Mouse (Mus musculus) liver, adult 2 months (tissue): ENCODE results near the gene Gjd3. TPM values are rescaled to one million over a fixed set of nuclear protein-coding genes. Genes with fewer than 3 reads are reported as not detected.
"Not testable (repeated sequence)": the region's sequence is repeated elsewhere in the genome, so short reads cannot be mapped to it uniquely, and the experiment has no call there.

Experiments
- DNase-seq: peaks from one replicate; pipeline ENCODE4 v3.0.0-alpha.2; 2011; ENCODE audit warnings: low read depth, low spot score; ENCODE audit errors: extremely low read depth
- H3K27ac ChIP-seq: fragments of 200-500 bp; replicated peaks from 2 replicates; pipeline ENCODE4 v1.5.1; 2012; ENCODE audit warnings: low read depth, mild to moderate bottlenecking, control low read depth, inconsistent platforms, low read length; ENCODE audit not compliant: insufficient read depth
- H3K27me3 ChIP-seq: fragments of 200-500 bp; 2 replicates; pipeline ENCODE4 v1.6.1; 2012; ENCODE audit warnings: mild to moderate bottlenecking, moderate library complexity, low read length, inconsistent platforms; ENCODE audit not compliant: control insufficient read depth, insufficient read depth
- H3K36me3 ChIP-seq: fragments of 200-500 bp; 2 replicates; pipeline ENCODE4 v1.6.1; 2012; ENCODE audit warnings: low read length, inconsistent platforms; ENCODE audit not compliant: control insufficient read depth, insufficient read depth
- H3K4me1 ChIP-seq: fragments of 200-500 bp; 2 replicates; pipeline ENCODE4 v1.6.1; 2011; ENCODE audit warnings: low read length; ENCODE audit not compliant: control insufficient read depth, insufficient read depth
- H3K4me3 ChIP-seq: fragments of 200-500 bp; 2 replicates; pipeline ENCODE4 v1.5.1; 2011; ENCODE audit warnings: low read depth, mild to moderate bottlenecking, control low read depth, low read length, moderate library complexity; ENCODE audit not compliant: insufficient read depth
- H3K79me2 ChIP-seq: fragments of 200-500 bp; 2 replicates; pipeline ENCODE4 v1.6.1; 2012; ENCODE audit warnings: inconsistent platforms, mild to moderate bottlenecking, low read length, moderate library complexity; ENCODE audit not compliant: control insufficient read depth, insufficient read depth
- H3K9ac ChIP-seq: fragments of 200-500 bp; 2 replicates; pipeline ENCODE4 v1.6.1; 2012; ENCODE audit warnings: low read depth, mild to moderate bottlenecking, control low read depth, inconsistent platforms, low read length
- CTCF ChIP-seq: fragments of 200-500 bp; IDR thresholded peaks from 2 replicates; pipeline ENCODE4 v1.5.1; 2011; ENCODE audit warnings: low read depth, low read length, control low read depth
- POLR2A ChIP-seq: fragments of 200-500 bp; IDR thresholded peaks from 2 replicates; pipeline ENCODE4 v1.6.1; 2011; ENCODE audit warnings: low read length, control low read depth; ENCODE audit not compliant: insufficient read depth; ENCODE audit errors: extremely low read depth
- WGBS: fragments of 180-500 bp; shearing (Covaris S2); methylation state at CpG from one replicate; pipeline ENCODE4 v1.1.7; 2018; 5-methylcytosine and 5-hydroxymethylcytosine counted together
- polyA plus RNA-seq: library from polyadenylated mRNA; depleted of rRNA; stranded (reverse); fragments of >200 nt; gene quantifications from 2 replicates; pipeline ENCODE4 v1.2.3, GENCODE M21; 2012
- total RNA-seq: library from RNA; depleted of rRNA; stranded (reverse); fragments of >200 nt; gene quantifications from 2 replicates; pipeline ENCODE4 v1.2.3, GENCODE M21; 2014

The Gjd3 gene
- total and polyA plus RNA-seq, 2 experiments: not detected

- Histone ChIP-seq H3K79me2 (no peaks in the 10 kb centered on the region), H3K4me3 (no peak overlapping the region), H3K36me3 (no peaks in the 10 kb centered on the region), H3K4me1 (no peaks in the 10 kb centered on the region), H3K9ac (no peak overlapping the region), H3K27me3 (no peaks in the 10 kb centered on the region), H3K27ac (no peak overlapping the region)
- peak; percentile 60 for DNase-seq
- TF ChIP-seq POLR2A (no peak), CTCF (no peak)
- 61% methylated on average over 9 of the region's 9 CpGs for WGBS
Measured at GRCm38 (mm10) chr11:99006788-99007187, 24.0 kb upstream of the Gjd3 start.

GRCm38 (mm10) chr11:98999243-98999642 is 16.4 kb upstream of the Gjd3 start:
- DNase-seq: no peak
- WGBS: 97% methylated on average over 11 of the region's 11 CpGs

GRCm38 (mm10) chr11:98998776-98999175 is 16.0 kb upstream of the Gjd3 start:
- H3K36me3 ChIP-seq: no peaks in the 10 kb centered on the region
- no peaks in the 10 kb centered on the region for H3K4me1 ChIP-seq

More at GRCm38 (mm10) chr11:98999243-98999642, 16.4 kb upstream of the Gjd3 start:
- Histone ChIP-seq H3K4me3 (no peak overlapping the region), H3K27ac (no peak overlapping the region), H3K27me3 (no peaks in the 10 kb centered on the region), H3K4me1 (no peaks in the 10 kb centered on the region), H3K9ac (no peak overlapping the region), H3K36me3 (no peaks in the 10 kb centered on the region), H3K79me2 (no peaks in the 10 kb centered on the region)
- TF ChIP-seq CTCF: no peak
- TF ChIP-seq POLR2A: no peak

GRCm38 (mm10) chr11:98997659-98998058 is 14.8 kb upstream of the Gjd3 start:
- no peak overlapping the region for H3K27ac ChIP-seq
- H3K36me3 ChIP-seq: no peaks in the 10 kb centered on the region
- H3K9ac ChIP-seq: no peak overlapping the region
- H3K4me1 ChIP-seq: no peaks in the 10 kb centered on the region
- DNase-seq: no peak
- no peaks in the 10 kb centered on the region for H3K79me2 ChIP-seq
- TF ChIP-seq POLR2A (no peak), CTCF (no peak)
- H3K27me3 ChIP-seq: no peaks in the 10 kb centered on the region
- H3K4me3 ChIP-seq: no peak overlapping the region
- WGBS: 91% methylated on average over 4 of the region's 4 CpGs

More at GRCm38 (mm10) chr11:98998776-98999175, 16.0 kb upstream of the Gjd3 start:
- DNase-seq: no peak
- Histone ChIP-seq H3K27me3 (no peaks in the 10 kb centered on the region), H3K27ac (no peak overlapping the region), H3K4me3 (no peak overlapping the region), H3K9ac (no peak overlapping the region), H3K79me2 (no peaks in the 10 kb centered on the region)
- no peak for TF ChIP-seq CTCF
- no peak for TF ChIP-seq POLR2A

GRCm38 (mm10) chr11:98995987-98996386 is 13.2 kb upstream of the Gjd3 start:
- H3K36me3 ChIP-seq: no peaks in the 10 kb centered on the region
- no peaks in the 10 kb centered on the region for H3K27me3 ChIP-seq
- no peak for DNase-seq

GRCm38 (mm10) chr11:98990866-98991265 is 8.1 kb upstream of the Gjd3 start:
- whole genome bisulfite sequencing: 94% methylated on average over 6 of the region's 6 CpGs
- no peaks in the 10 kb centered on the region for H3K36me3 ChIP-seq
- DNase-seq: no peak
- H3K4me3 ChIP-seq: no peak overlapping the region
- H3K9ac ChIP-seq: no peak overlapping the region
- no peaks in the 10 kb centered on the region for H3K4me1 ChIP-seq
- H3K27me3 ChIP-seq: no peaks in the 10 kb centered on the region
- H3K27ac ChIP-seq: no peak overlapping the region
- H3K79me2 ChIP-seq: no peaks in the 10 kb centered on the region
- TF ChIP-seq POLR2A: no peak
- no peak for TF ChIP-seq CTCF

More at GRCm38 (mm10) chr11:98995987-98996386, 13.2 kb upstream of the Gjd3 start:
- no peak overlapping the region for H3K4me3 ChIP-seq
- H3K9ac ChIP-seq: no peak overlapping the region
- H3K79me2 ChIP-seq: no peaks in the 10 kb centered on the region
- TF ChIP-seq CTCF (no peak), POLR2A (no peak)
- WGBS: 98% methylated on average over 7 of the region's 7 CpGs
- H3K4me1 ChIP-seq: no peaks in the 10 kb centered on the region
- no peak overlapping the region for H3K27ac ChIP-seq

- not testable (repeated sequence) for H3K27me3 ChIP-seq, H3K36me3 ChIP-seq, H3K9ac ChIP-seq, H3K4me3 ChIP-seq, H3K27ac ChIP-seq, DNase-seq, H3K4me1 ChIP-seq, H3K79me2 ChIP-seq
- 96% methylated on average over 6 of the region's 6 CpGs for WGBS
Measured at GRCm38 (mm10) chr11:98988260-98988659, 5.4 kb upstream of the Gjd3 start.
